Mouse (Mus musculus) ES-E14 (cell line): ENCODE measurements at regions not wholly inside any gene's neighbourhood (a gene's known extent, or its start where the extent isn't known, plus 50 kb on each side); places are given as distances from the start of the nearest gene placed in this dataset.

Source experiments
- CHD2 ChIP-seq: IDR thresholded peaks from 2 replicates; pipeline ENCODE4 v1.6.1; 2014; ENCODE audit warnings: mild to moderate bottlenecking, low read depth, low read length, inconsistent platforms
- MAFK ChIP-seq: IDR thresholded peaks from 2 replicates; pipeline ENCODE4 v1.6.1; 2014; ENCODE audit warnings: mild to moderate bottlenecking, low read depth, low read length, inconsistent platforms; ENCODE audit not compliant: insufficient read depth
- ZC3H11A ChIP-seq: IDR thresholded peaks from 2 replicates; pipeline ENCODE4 v1.6.1; 2012; ENCODE audit warnings: low read depth, mild to moderate bottlenecking, inconsistent platforms, low read length, borderline replicate concordance
- ZNF384 ChIP-seq: IDR thresholded peaks from 2 replicates; pipeline ENCODE4 v1.6.1; 2012; ENCODE audit warnings: low read depth, low read length, inconsistent platforms

- no peak for TF ChIP-seq MAFK
- TF ChIP-seq ZNF384 = no peak
- TF ChIP-seq ZC3H11A = no peak
- TF ChIP-seq CHD2 = no peak
Observed at GRCm38 (mm10) chr5:64496853-64497252, 306.3 kb upstream of the Klf3 start.
